Mouse (Mus musculus) regulatory T cell (primary cell): ENCODE measurements at regions not wholly inside any gene's neighbourhood (a gene's known extent, or its start where the extent isn't known, plus 50 kb on each side); places are given as distances from the start of the nearest gene placed in this dataset.

Experiments used
- in situ Hi-C: fragments of 300-600 bp; cut with MboI, MseI; formaldehyde crosslinking; loops from one replicate; pipeline ENCODE4 v1.15.1; 2025; ENCODE audit warnings: high pct_unique_total_duplicates

DNA sequence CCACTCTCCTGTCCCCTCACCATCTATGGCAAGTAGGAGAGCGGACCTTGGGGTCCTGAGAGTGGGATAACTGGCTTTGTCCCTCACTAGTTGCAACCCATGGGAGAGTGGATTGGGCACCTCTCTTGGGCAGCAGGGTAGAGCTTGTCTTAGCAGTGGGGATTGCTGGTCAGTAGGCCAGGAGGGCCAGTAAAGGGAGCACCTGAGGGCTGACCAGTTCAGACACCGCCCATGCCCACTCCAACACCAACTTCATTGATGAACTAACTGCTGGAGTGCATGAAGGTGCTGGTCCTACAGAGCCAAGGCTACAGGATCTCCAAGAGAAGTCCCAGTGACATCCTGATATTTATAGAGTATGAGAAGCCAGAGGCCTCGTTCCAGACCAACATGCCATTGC, 299.9 kb upstream of the Cntn6 start:
- in situ Hi-C loops = loop anchor here (10.0 kb wide), 1 partner anchor 448 kb away; no protein-coding TSS in a partner anchor

DNA sequence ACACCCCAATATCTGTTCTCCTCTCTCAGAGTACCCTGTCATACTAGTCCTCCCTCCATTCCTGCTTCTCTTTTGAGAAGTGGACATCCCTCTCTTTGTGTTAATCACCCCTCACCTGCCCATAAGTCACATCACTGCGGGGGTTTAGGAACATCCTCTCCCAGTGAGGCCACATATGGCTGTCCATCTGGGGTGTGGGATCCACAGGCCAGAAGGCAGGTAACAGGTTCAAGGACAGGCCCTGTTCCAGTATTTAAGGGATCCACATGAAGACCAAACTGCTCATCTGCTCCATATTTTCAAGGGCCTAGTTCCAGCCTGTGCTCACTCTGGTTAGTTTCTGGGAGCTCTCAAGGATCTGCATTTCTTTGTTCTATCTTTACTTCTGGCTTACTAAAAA, 285.2 kb upstream of the Cntn6 start:
- in situ Hi-C loops = no loop called here
